ENCODE assay signal across 8 mouse cellular contexts in the genomic region with DNA sequence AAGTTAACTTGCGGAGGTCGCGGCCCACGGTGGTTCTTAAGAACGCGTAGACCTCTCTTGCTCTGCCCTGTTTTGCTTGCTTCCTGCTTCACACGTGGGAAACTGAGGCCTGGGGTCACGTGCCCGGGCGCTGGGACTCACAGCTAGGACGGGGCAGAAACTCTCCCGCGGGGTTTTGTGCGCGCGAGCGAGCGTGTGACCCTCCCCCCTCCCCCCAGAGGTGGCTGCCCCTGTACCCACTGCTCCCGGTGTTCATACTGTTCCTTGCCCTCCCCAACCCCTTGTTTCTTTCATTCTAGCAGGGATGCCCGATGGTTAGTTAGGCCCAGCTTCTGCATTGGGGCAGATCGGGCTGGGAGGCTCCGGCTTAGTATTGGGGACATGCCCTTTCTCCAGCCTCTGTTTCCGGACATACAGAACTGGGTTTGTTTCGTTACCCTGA. TPM values are rescaled to one million over a fixed set of nuclear protein-coding genes. Genes with fewer than 3 reads are reported as not detected.
DNase-seq lines count a peak whose midpoint lies in the region; ATAC-seq and TF ChIP-seq lines count a peak whose summit lies in the region.

No protein-coding gene starts in this region.

- H3K36me3 ChIP-seq in ES-Bruce4 (ENCODE audit: control insufficient read depth, insufficient read depth, low read length, poor library complexity, severe bottlenecking), result no peaks in the 10 kb centered on the region
- H3K36me3 ChIP-seq in forebrain, postnatal 0 days (ENCODE audit: insufficient read depth), result no peaks in the 10 kb centered on the region
- H3K36me3 ChIP-seq in liver, embryonic 16.5 days (ENCODE audit: control insufficient read depth, insufficient read depth), result no peaks in the 10 kb centered on the region

- H3K4me3 ChIP-seq in ES-Bruce4 (ENCODE audit: low read depth, low read length), result peak overlapping the region; percentile 90
- H3K4me3 ChIP-seq in forebrain, postnatal 0 days (ENCODE audit: low read depth, low read length), result peak overlapping the region; percentile 83
- H3K4me3 ChIP-seq in liver, embryonic 16.5 days (ENCODE audit: low read depth, low read length), result peak overlapping the region; percentile 80

- TF ChIP-seq POLR2A in ES-Bruce4 (IDR thresholded peaks at IDR 0.05; ENCODE audit: insufficient read depth, low read length), result no peak

- DNase-seq in frontal cortex, postnatal 36 days (ENCODE audit: low spot score in 2 of 2), result no peak
- DNase-seq in forebrain, postnatal 0 days, result no peak
- no peak for DNase-seq in thymus, postnatal 0 days (ENCODE audit: low spot score)
- DNase-seq in lung, postnatal 25 days (ENCODE audit: low spot score), result no peak

- no peaks in the 10 kb centered on the region for H3K27me3 ChIP-seq in ES-Bruce4 (ENCODE audit: control insufficient read depth, insufficient read depth, low read length, poor library complexity, severe bottlenecking)
- H3K27me3 ChIP-seq in forebrain, postnatal 0 days (ENCODE audit: insufficient read depth, low read length), result no peaks in the 10 kb centered on the region
- no peaks in the 10 kb centered on the region for H3K27me3 ChIP-seq in liver, embryonic 16.5 days (ENCODE audit: control insufficient read depth, insufficient read depth, low read depth, low read length)

- H3K27ac ChIP-seq in ES-Bruce4 (ENCODE audit: insufficient read depth, low read length), result no peak overlapping the region; the same call in 1 of the 2 replicates
- H3K27ac ChIP-seq in forebrain, postnatal 0 days (ENCODE audit: low read depth, low read length), result peak overlapping the region; percentile 59; the same call in 1 of the 2 replicates
- peak overlapping the region; percentile 80 for H3K27ac ChIP-seq in liver, embryonic 16.5 days (ENCODE audit: low read length)

- no peak for TF ChIP-seq CTCF in ES-Bruce4 (IDR thresholded peaks at IDR 0.05; ENCODE audit: low read depth, low read length)
- no peak for TF ChIP-seq CTCF in forebrain, postnatal 0 days (IDR thresholded peaks at IDR 0.05; ENCODE audit: low read depth)

- ATAC-seq in frontal cortex, adult (ENCODE audit: low TSS enrichment), result peak; percentile 0; the same call in 1 of the 2 replicates
- ATAC-seq in forebrain, postnatal 0 days, result no peak
- peak; percentile 1 for ATAC-seq in liver, embryonic 16.5 days (ENCODE audit: low read depth)
- no peak for ATAC-seq in monocyte, adult 5-6 weeks (replicated peaks; ENCODE audit: insufficient number of reproducible peaks, low FRiP score, low TSS enrichment, poor library complexity, severe bottlenecking)

- 0% methylated on average over 24 of the region's 24 CpGs for WGBS in forebrain, postnatal 0 days
- WGBS in liver, embryonic 16.5 days (ENCODE audit: insufficient replicate concordance), result under 1% methylated on average over 24 of the region's 24 CpGs

- no peaks in the 10 kb centered on the region for H3K9me3 ChIP-seq in ES-Bruce4 (replicated peaks; ENCODE audit: control insufficient read depth, insufficient read depth, low read length, poor library complexity, severe bottlenecking)
- no peaks in the 10 kb centered on the region for H3K9me3 ChIP-seq in forebrain, postnatal 0 days (ENCODE audit: low read length)
- H3K9me3 ChIP-seq in liver, embryonic 16.5 days (replicated peaks; ENCODE audit: control insufficient read depth, low read length), result no peaks in the 10 kb centered on the region

- H3K9ac ChIP-seq in ES-Bruce4 (ENCODE audit: low read depth, poor library complexity, severe bottlenecking), result peak overlapping the region; percentile 79
- peak overlapping the region; percentile 68 for H3K9ac ChIP-seq in forebrain, postnatal 0 days
- H3K9ac ChIP-seq in liver, embryonic 16.5 days (ENCODE audit: low read depth, low read length), result peak overlapping the region; percentile 82

- peak overlapping the region; percentile 96 for H3K4me2 ChIP-seq in forebrain, postnatal 0 days (ENCODE audit: low read depth)
- peak overlapping the region; percentile 91 for H3K4me2 ChIP-seq in liver, embryonic 16.5 days (ENCODE audit: low read depth, low read length)

- H3K4me1 ChIP-seq in ES-Bruce4 (ENCODE audit: control insufficient read depth, insufficient read depth, low read length), result peaks cover 9% of the 10 kb centered on the region
- no peaks in the 10 kb centered on the region for H3K4me1 ChIP-seq in forebrain, postnatal 0 days (ENCODE audit: insufficient read depth)
- H3K4me1 ChIP-seq in liver, embryonic 16.5 days (ENCODE audit: control insufficient read depth, low read depth, low read length), result peaks cover 54% of the 10 kb centered on the region

- TF ChIP-seq EP300 in ES-Bruce4 (IDR thresholded peaks at IDR 0.05; ENCODE audit: insufficient read depth, low read depth, low read length), result no peak

RNA-seq across cellular contexts. Expression of gene Tpst2, which starts 0.4 kb away (rescaled TPM):
- 25.8 and 37.1 TPM in 2 replicates for polyA plus RNA-seq in ES-Bruce4 (2011; ENCODE audit: insufficient read depth, insufficient read length, low read depth, missing spikeins)
- total RNA-seq in forebrain, postnatal 0 days (2014; rRNA removed), result 43.4 and 45.0 TPM in 2 replicates
- polyA plus RNA-seq in forebrain, postnatal 0 days (2015; fragmentation: Nextera tagmentation; extraction: Ambion mirVana), result 37.9 and 39.0 TPM in 2 replicates
- 38.5 and 38.8 TPM in 2 replicates for polyA plus RNA-seq in liver, embryonic 16.5 days (2015; fragmentation: Nextera tagmentation; extraction: Ambion mirVana)
- polyA plus RNA-seq in thymus, postnatal 0 days (2015; fragmentation: Nextera tagmentation; extraction: Ambion mirVana), result 44.6 and 45.3 TPM in 2 replicates
- total RNA-seq in monocyte, adult 5-6 weeks (2017), result 60.8 to 104 TPM (median 99.4 TPM) in 3 replicates

RNA-seq across cellular contexts. Expression of gene Crybb1, which starts 21.3 kb away (rescaled TPM):
- not detected in 2 replicates for polyA plus RNA-seq in ES-Bruce4 (2011; ENCODE audit: insufficient read depth, insufficient read length, low read depth, missing spikeins)
- total RNA-seq in forebrain, postnatal 0 days (2014; rRNA removed), result 5.0 and 6.3 TPM in 2 replicates
- 10.4 and 10.8 TPM in 2 replicates for polyA plus RNA-seq in forebrain, postnatal 0 days (2015; fragmentation: Nextera tagmentation; extraction: Ambion mirVana)
- polyA plus RNA-seq in liver, embryonic 16.5 days (2015; fragmentation: Nextera tagmentation; extraction: Ambion mirVana), result 0.28 and 0.32 TPM in 2 replicates
- 0.49 and 0.74 TPM in 2 replicates for polyA plus RNA-seq in thymus, postnatal 0 days (2015; fragmentation: Nextera tagmentation; extraction: Ambion mirVana)
- not detected in 3 replicates for total RNA-seq in monocyte, adult 5-6 weeks (2017)

RNA-seq across cellular contexts. Expression of gene Cryba4, which starts 24.6 kb away (rescaled TPM):
- polyA plus RNA-seq in ES-Bruce4 (2011; ENCODE audit: insufficient read depth, insufficient read length, low read depth, missing spikeins), result not detected in 2 replicates
- total RNA-seq in forebrain, postnatal 0 days (2014; rRNA removed), result 2.5 TPM in 1 of 2 replicates, not detected in the other
- 2.4 and 2.6 TPM in 2 replicates for polyA plus RNA-seq in forebrain, postnatal 0 days (2015; fragmentation: Nextera tagmentation; extraction: Ambion mirVana)
- polyA plus RNA-seq in liver, embryonic 16.5 days (2015; fragmentation: Nextera tagmentation; extraction: Ambion mirVana), result 0.49 and 0.67 TPM in 2 replicates
- polyA plus RNA-seq in thymus, postnatal 0 days (2015; fragmentation: Nextera tagmentation; extraction: Ambion mirVana), result 1.2 and 1.8 TPM in 2 replicates
- total RNA-seq in monocyte, adult 5-6 weeks (2017), result 1.8 to 2.1 TPM in 2 of 3 replicates, not detected in the other

RNA-seq across cellular contexts. Expression of gene Tfip11, which starts 49.2 kb away (rescaled TPM):
- polyA plus RNA-seq in ES-Bruce4 (2011; ENCODE audit: insufficient read depth, insufficient read length, low read depth, missing spikeins), result 23.9 and 24.8 TPM in 2 replicates
- 15.6 and 20.8 TPM in 2 replicates for total RNA-seq in forebrain, postnatal 0 days (2014; rRNA removed)
- polyA plus RNA-seq in forebrain, postnatal 0 days (2015; fragmentation: Nextera tagmentation; extraction: Ambion mirVana), result 20.5 and 26.9 TPM in 2 replicates
- polyA plus RNA-seq in liver, embryonic 16.5 days (2015; fragmentation: Nextera tagmentation; extraction: Ambion mirVana), result 11.8 and 12.6 TPM in 2 replicates
- polyA plus RNA-seq in thymus, postnatal 0 days (2015; fragmentation: Nextera tagmentation; extraction: Ambion mirVana), result 26.9 and 27.9 TPM in 2 replicates
- 30.1 to 62.0 TPM (median 39.9 TPM) in 3 replicates for total RNA-seq in monocyte, adult 5-6 weeks (2017)

Comparison
In these comparisons a context has a peak if more than half of its experiments do, and no peak if none do; other contexts are left out.
1. ATAC-seq: peak in frontal cortex, adult (single experiment) and liver, embryonic 16.5 days (single experiment); none in forebrain, postnatal 0 days (single experiment) and monocyte, adult 5-6 weeks (single experiment).
2. Peak in every context shown above with its lines, with median percentiles within 50 percentile points of each other: H3K4me3 ChIP-seq and H3K9ac ChIP-seq.